Mouse (Mus musculus): ENCODE data around the gene Wnt1. TPM values are rescaled to one million over a fixed set of nuclear protein-coding genes. Genes with fewer than 3 reads are reported as not detected.
A peak's percentile ranks its signal among the peaks of the same experiment; 100 is the strongest.

Wnt1 gene
- polyA plus RNA-seq, 1 experiment from 2014 or later = 2.0 TPM

- no peak for ATAC-seq (ENCODE audit: low FRiP score)
- Histone ChIP-seq H3K9me3 (replicated peaks) (no peaks in the 10 kb centered on the region), H3K27me3 (replicated peaks) (peaks cover 84% of the 10 kb centered on the region), H3K4me3 (replicated peaks) (no peak overlapping the region), H3K4me1 (peaks cover 34% of the 10 kb centered on the region), H3K9ac (replicated peaks) (no peak overlapping the region), H3K4me2 (no peak overlapping the region), H3K36me3 (no peaks in the 10 kb centered on the region), H3K27ac (replicated peaks) (no peak overlapping the region)
- WGBS = 4% methylated on average over 8 of the region's 8 CpGs
Measured at GRCm38 (mm10) chr15:98780075-98780474, 9.6 kb upstream of the Wnt1 start.

GRCm38 (mm10) chr15:98780573-98780972, 9.1 kb upstream of the Wnt1 start:
- 2% methylated on average over 13 of the region's 13 CpGs for WGBS
- peaks cover 84% of the 10 kb centered on the region for H3K27me3 ChIP-seq (replicated peaks)
- ATAC-seq (ENCODE audit: low FRiP score) = no peak

GRCm38 (mm10) chr15:98781166-98781565, 8.5 kb upstream of the Wnt1 start:
- Histone ChIP-seq H3K4me2 (no peak overlapping the region), H3K4me3 (replicated peaks) (no peak overlapping the region), H3K27me3 (replicated peaks) (peaks cover 80% of the 10 kb centered on the region), H3K9ac (replicated peaks) (no peak overlapping the region), H3K27ac (replicated peaks) (no peak overlapping the region), H3K9me3 (replicated peaks) (no peaks in the 10 kb centered on the region), H3K36me3 (no peaks in the 10 kb centered on the region), H3K4me1 (peaks cover 27% of the 10 kb centered on the region)
- WGBS = 30% methylated on average over 6 of the region's 6 CpGs
- no peak for ATAC-seq (ENCODE audit: low FRiP score)

More at GRCm38 (mm10) chr15:98780573-98780972, 9.1 kb upstream of the Wnt1 start:
- Histone ChIP-seq H3K4me2 (no peak overlapping the region), H3K27ac (replicated peaks) (no peak overlapping the region), H3K4me1 (peaks cover 33% of the 10 kb centered on the region), H3K36me3 (no peaks in the 10 kb centered on the region), H3K9ac (replicated peaks) (no peak overlapping the region), H3K4me3 (replicated peaks) (no peak overlapping the region), H3K9me3 (replicated peaks) (no peaks in the 10 kb centered on the region)

GRCm38 (mm10) chr15:98785744-98786143, 3.9 kb upstream of the Wnt1 start:
- no peak for ATAC-seq (ENCODE audit: low FRiP score)
- 34% methylated on average over 7 of the region's 7 CpGs for WGBS
- Histone ChIP-seq H3K9ac (replicated peaks) (no peak overlapping the region), H3K27me3 (replicated peaks) (peaks cover 75% of the 10 kb centered on the region), H3K27ac (replicated peaks) (no peak overlapping the region), H3K9me3 (replicated peaks) (no peaks in the 10 kb centered on the region), H3K36me3 (no peaks in the 10 kb centered on the region), H3K4me1 (peaks cover 13% of the 10 kb centered on the region), H3K4me2 (no peak overlapping the region), H3K4me3 (replicated peaks) (no peak overlapping the region)

GRCm38 (mm10) chr15:98787930-98788329, 1.7 kb upstream of the Wnt1 start:
- no peak overlapping the region for H3K4me3 ChIP-seq (replicated peaks)
- ATAC-seq (ENCODE audit: low FRiP score) = no peak
- WGBS = 31% methylated on average over 4 of the region's 4 CpGs
- H3K9ac ChIP-seq (replicated peaks) = no peak overlapping the region
- H3K36me3 ChIP-seq = no peaks in the 10 kb centered on the region
- peaks cover 34% of the 10 kb centered on the region for H3K4me1 ChIP-seq
- no peaks in the 10 kb centered on the region for H3K9me3 ChIP-seq (replicated peaks)
- H3K27me3 ChIP-seq (replicated peaks) = peaks cover 79% of the 10 kb centered on the region
- H3K4me2 ChIP-seq = no peak overlapping the region
- no peak overlapping the region for H3K27ac ChIP-seq (replicated peaks)

GRCm38 (mm10) chr15:98788972-98789660, 541 bp upstream of the Wnt1 start:
- Histone ChIP-seq H3K27me3 (replicated peaks) (peaks cover 88% of the 10 kb centered on the region), H3K9ac (replicated peaks) (no peak overlapping the region), H3K4me2 (0 out of 2 replicates have a peak overlapping the region, but pooled peaks have one; percentile 13), H3K9me3 (replicated peaks) (no peaks in the 10 kb centered on the region), H3K4me3 (replicated peaks) (peak overlapping the region; percentile 12; the same call in 1 of the 2 replicates), H3K36me3 (no peaks in the 10 kb centered on the region), H3K4me1 (peaks cover 38% of the 10 kb centered on the region), H3K27ac (replicated peaks) (no peak overlapping the region)
- 11% methylated on average over 24 of the region's 24 CpGs for WGBS
- ATAC-seq (ENCODE audit: low FRiP score) = no peak

- 0 out of 2 replicates have a peak overlapping the region, but pooled peaks have one; percentile 18 for H3K9ac ChIP-seq (replicated peaks)
- no peaks in the 10 kb centered on the region for H3K36me3 ChIP-seq
- under 1% methylated on average over 23 of the region's 23 CpGs for WGBS
- no peaks in the 10 kb centered on the region for H3K9me3 ChIP-seq (replicated peaks)
- H3K4me2 ChIP-seq = peak overlapping the region; percentile 44
- H3K27me3 ChIP-seq (replicated peaks) = peaks cover 91% of the 10 kb centered on the region
- no peak for ATAC-seq (ENCODE audit: low FRiP score)
- peak overlapping the region; percentile 25 for H3K4me3 ChIP-seq (replicated peaks)
- no peak overlapping the region for H3K27ac ChIP-seq (replicated peaks)
- H3K4me1 ChIP-seq = peaks cover 38% of the 10 kb centered on the region
Measured at GRCm38 (mm10) chr15:98790761-98791160, 1.1 kb downstream of the Wnt1 start.

GRCm38 (mm10) chr15:98791221-98791620, 1.6 kb downstream of the Wnt1 start:
- no peak for ATAC-seq (ENCODE audit: low FRiP score)
- H3K4me1 ChIP-seq = peaks cover 38% of the 10 kb centered on the region
- no peak overlapping the region for H3K27ac ChIP-seq (replicated peaks)
- 2% methylated on average over 12 of the region's 12 CpGs for WGBS
- no peaks in the 10 kb centered on the region for H3K36me3 ChIP-seq
- H3K4me2 ChIP-seq = peak overlapping the region; percentile 44
- H3K9ac ChIP-seq (replicated peaks) = 0 out of 2 replicates have a peak overlapping the region, but pooled peaks have one; percentile 18
- H3K9me3 ChIP-seq (replicated peaks) = no peaks in the 10 kb centered on the region
- peak overlapping the region; percentile 25 for H3K4me3 ChIP-seq (replicated peaks)
- H3K27me3 ChIP-seq (replicated peaks) = peaks cover 96% of the 10 kb centered on the region

- peak overlapping the region; percentile 58; the same call in 1 of the 2 replicates for H3K4me2 ChIP-seq
- WGBS = under 1% methylated on average over 23 of the region's 23 CpGs
- no peaks in the 10 kb centered on the region for H3K36me3 ChIP-seq
- no peak overlapping the region for H3K9ac ChIP-seq (replicated peaks)
- no peaks in the 10 kb centered on the region for H3K9me3 ChIP-seq (replicated peaks)
- peaks cover 43% of the 10 kb centered on the region for H3K4me1 ChIP-seq
- H3K27ac ChIP-seq (replicated peaks) = no peak overlapping the region
- H3K4me3 ChIP-seq (replicated peaks) = peak overlapping the region; percentile 5; the same call in 1 of the 2 replicates
- peaks cover 97% of the 10 kb centered on the region for H3K27me3 ChIP-seq (replicated peaks)
- ATAC-seq (ENCODE audit: low FRiP score) = no peak
Measured at GRCm38 (mm10) chr15:98791771-98792170, 2.1 kb downstream of the Wnt1 start.

- Histone ChIP-seq H3K9ac (replicated peaks) (no peak overlapping the region), H3K36me3 (no peaks in the 10 kb centered on the region), H3K4me2 (peak overlapping the region; percentile 58), H3K27me3 (replicated peaks) (peaks cover 98% of the 10 kb centered on the region), H3K27ac (replicated peaks) (no peak overlapping the region), H3K4me1 (peaks cover 47% of the 10 kb centered on the region), H3K9me3 (replicated peaks) (no peaks in the 10 kb centered on the region), H3K4me3 (replicated peaks) (peak overlapping the region; percentile 35)
- peak; percentile 48 for ATAC-seq (ENCODE audit: low FRiP score)
- WGBS = under 1% methylated on average over 75 of the region's 75 CpGs
Measured at GRCm38 (mm10) chr15:98792233-98793020, 2.8 kb downstream of the Wnt1 start.

GRCm38 (mm10) chr15:98793141-98793698, 3.6 kb downstream of the Wnt1 start:
- Histone ChIP-seq H3K9me3 (replicated peaks) (no peaks in the 10 kb centered on the region), H3K4me3 (replicated peaks) (peak overlapping the region; percentile 35), H3K36me3 (no peaks in the 10 kb centered on the region), H3K9ac (replicated peaks) (no peak overlapping the region), H3K27ac (replicated peaks) (no peak overlapping the region), H3K4me2 (peak overlapping the region; percentile 58), H3K27me3 (replicated peaks) (peaks cover 98% of the 10 kb centered on the region), H3K4me1 (peaks cover 55% of the 10 kb centered on the region)
- 8% methylated on average over 13 of the region's 13 CpGs for WGBS
- ATAC-seq (ENCODE audit: low FRiP score) = no peak
